Mouse (Mus musculus) thymus, adult 2 months (tissue): Measurements from ENCODE around the gene Mga.

Experiments used
- CTCF ChIP-seq: fragments of 200-500 bp; IDR thresholded peaks from 2 replicates; pipeline ENCODE4 v1.5.1; 2012; ENCODE audit warnings: mild to moderate bottlenecking, control low read depth, low read length, moderate library complexity, borderline replicate concordance; ENCODE audit not compliant: control insufficient read depth, poor library complexity, insufficient read depth; ENCODE audit errors: extremely low read depth
- POLR2A ChIP-seq: fragments of 200-500 bp; IDR thresholded peaks from 2 replicates; pipeline ENCODE4 v1.6.1; 2012; ENCODE audit warnings: mild to moderate bottlenecking, low read length, control low read depth, moderate library complexity; ENCODE audit not compliant: control insufficient read depth, poor library complexity, insufficient read depth; ENCODE audit errors: extremely low read depth

GRCm38 (mm10) chr2:119855310-119855850 lies 41.6 kb upstream of the Mga start:
- TF ChIP-seq CTCF (no peak), POLR2A (no peak)
